Mouse (Mus musculus) kidney, adult 2 months (tissue): Measurements from ENCODE around the gene Cage1.

Experiments used
- CTCF ChIP-seq: fragments of 200-500 bp; conservative IDR thresholded peaks from 2 replicates; pipeline ENCODE4 v1.5.1; 2011; ENCODE audit warnings: low read depth, mild to moderate bottlenecking, control low read depth, low read length, moderate library complexity, mixed read lengths; ENCODE audit not compliant: insufficient read depth, insufficient read length
- POLR2A ChIP-seq: fragments of 200-500 bp; IDR thresholded peaks from one replicate; pipeline ENCODE4 v1.6.1; 2011; ENCODE audit warnings: low read depth, low read length, control low read depth

DNA sequence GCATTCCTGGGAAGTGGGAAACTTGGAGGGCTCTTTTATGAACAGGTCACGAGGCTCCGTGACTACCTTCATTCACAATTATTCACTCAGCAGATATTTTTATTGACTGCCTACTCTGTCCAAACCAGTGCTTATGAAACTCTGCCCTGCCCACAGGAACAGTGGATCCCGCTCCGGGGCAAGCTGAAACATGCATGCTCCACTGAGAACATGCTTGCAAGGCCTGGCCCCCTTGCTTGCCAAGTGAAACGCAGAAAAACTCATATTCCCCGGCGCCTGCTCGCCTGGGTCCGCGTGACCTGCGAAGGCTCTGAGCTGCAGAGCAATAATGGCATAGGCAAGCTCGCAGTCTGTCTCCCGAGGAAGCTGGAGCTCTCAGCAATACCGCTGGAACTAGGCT is 43.9 kb upstream of the Cage1 start:
- no peak for TF ChIP-seq CTCF
- TF ChIP-seq POLR2A = no peak
